Mouse (Mus musculus) thymus, adult 2 months (tissue): ENCODE measurements around the gene Fsd1. TPM values are rescaled to one million over a fixed set of nuclear protein-coding genes. Genes with fewer than 3 reads are reported as not detected.
A peak's percentile ranks its signal among the peaks of the same experiment; 100 is the strongest.

Experiments
- DNase-seq: peaks from one replicate; pipeline ENCODE4 v3.0.0; 2021
- H3K27ac ChIP-seq: fragments of 200-500 bp; 2 replicates; pipeline ENCODE4 v1.5.1; 2012; ENCODE audit warnings: low read length, control low read depth; ENCODE audit not compliant: control insufficient read depth, insufficient read depth
- H3K27me3 ChIP-seq: fragments of 200-500 bp; 2 replicates; pipeline ENCODE4 v1.6.1; 2012; ENCODE audit warnings: mild to moderate bottlenecking, low read length, moderate library complexity, mixed read lengths; ENCODE audit not compliant: control insufficient read depth, insufficient read depth
- H3K36me3 ChIP-seq: fragments of 200-500 bp; 2 replicates; pipeline ENCODE4 v1.6.1; 2012; ENCODE audit warnings: mild to moderate bottlenecking, low read length, moderate library complexity; ENCODE audit not compliant: control insufficient read depth, insufficient read depth
- H3K4me1 ChIP-seq: fragments of 200-500 bp; replicated peaks from 2 replicates; pipeline ENCODE4 v1.6.1; 2012; ENCODE audit warnings: low read length; ENCODE audit not compliant: control insufficient read depth, insufficient read depth
- H3K4me3 ChIP-seq: fragments of 200-500 bp; 2 replicates; pipeline ENCODE4 v1.5.1; 2012; ENCODE audit warnings: mild to moderate bottlenecking, low read length, control low read depth, moderate library complexity; ENCODE audit not compliant: control insufficient read depth, insufficient read depth
- CTCF ChIP-seq: fragments of 200-500 bp; IDR thresholded peaks from 2 replicates; pipeline ENCODE4 v1.5.1; 2012; ENCODE audit warnings: mild to moderate bottlenecking, control low read depth, low read length, moderate library complexity, borderline replicate concordance; ENCODE audit not compliant: control insufficient read depth, poor library complexity, insufficient read depth; ENCODE audit errors: extremely low read depth
- POLR2A ChIP-seq: fragments of 200-500 bp; IDR thresholded peaks from 2 replicates; pipeline ENCODE4 v1.6.1; 2012; ENCODE audit warnings: mild to moderate bottlenecking, low read length, control low read depth, moderate library complexity; ENCODE audit not compliant: control insufficient read depth, poor library complexity, insufficient read depth; ENCODE audit errors: extremely low read depth
- WGBS: fragments of 180-500 bp; shearing (Covaris S2); methylation state at CpG from one replicate; pipeline ENCODE4 v1.1.7; 2018; 5-methylcytosine and 5-hydroxymethylcytosine counted together
- polyA plus RNA-seq: library from polyadenylated mRNA; depleted of rRNA; stranded (reverse); fragments of >200 nt; gene quantifications from 2 replicates; pipeline ENCODE4 v1.2.3, GENCODE M21; 2012

Gene Fsd1
- polyA plus RNA-seq, 1 experiment, result 0.26 TPM

DNA sequence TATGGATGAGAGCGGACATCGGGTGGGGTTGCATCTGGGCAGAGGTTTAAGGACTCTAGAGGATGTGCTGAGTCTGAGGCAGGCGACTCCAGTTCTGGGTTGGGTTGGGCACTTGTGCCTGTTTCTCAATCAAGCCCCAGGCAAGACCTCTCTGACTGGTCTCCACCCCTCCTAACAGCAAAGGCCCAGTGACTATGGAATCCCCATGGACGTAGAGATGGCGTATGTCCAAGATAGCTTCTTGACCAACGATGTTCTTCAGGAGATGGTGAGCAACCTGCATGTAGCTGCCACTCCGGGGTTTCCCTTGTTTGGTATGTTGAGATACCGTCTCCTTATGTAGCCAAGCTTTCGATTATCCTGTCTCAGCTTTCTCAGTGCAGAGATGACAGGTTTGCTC, 29.0 kb downstream of the Fsd1 start:
- Histone ChIP-seq H3K4me3 (no peak overlapping the region), H3K27ac (no peak overlapping the region), H3K36me3 (peaks cover 29% of the 10 kb centered on the region), H3K4me1 (peaks cover 21% of the 10 kb centered on the region), H3K27me3 (no peaks in the 10 kb centered on the region)
- WGBS, result 99% methylated on average over 9 of the region's 9 CpGs
- TF ChIP-seq POLR2A (no peak), CTCF (no peak)
- no peak for DNase-seq

DNA sequence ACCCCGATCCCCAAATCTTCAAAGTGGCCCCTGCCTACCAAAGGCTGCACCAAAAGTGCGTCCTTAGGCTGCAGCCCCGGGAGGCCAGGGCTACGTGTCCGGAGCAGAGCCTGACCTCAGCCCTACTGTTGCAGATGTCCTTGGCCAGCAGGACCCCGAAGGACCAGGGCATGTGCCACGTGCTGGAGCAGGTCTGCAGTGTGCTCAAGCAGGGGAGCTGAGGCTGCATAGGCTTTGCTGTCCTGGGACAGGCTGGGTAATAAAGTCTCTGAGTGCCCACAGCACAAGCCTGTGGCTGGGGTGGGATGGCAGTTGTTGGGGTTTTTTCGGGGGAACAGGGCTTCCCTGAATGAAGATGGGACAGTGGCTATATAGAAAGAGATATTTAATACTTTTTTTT, 30.1 kb downstream of the Fsd1 start:
- Histone ChIP-seq H3K36me3 (peaks cover 29% of the 10 kb centered on the region), H3K4me1 (peaks cover 29% of the 10 kb centered on the region), H3K27me3 (no peaks in the 10 kb centered on the region), H3K4me3 (no peak overlapping the region), H3K27ac (no peak overlapping the region)
- no peak for DNase-seq
- WGBS, result 96% methylated on average over 8 of the region's 8 CpGs
- TF ChIP-seq POLR2A (no peak), CTCF (no peak)

DNA sequence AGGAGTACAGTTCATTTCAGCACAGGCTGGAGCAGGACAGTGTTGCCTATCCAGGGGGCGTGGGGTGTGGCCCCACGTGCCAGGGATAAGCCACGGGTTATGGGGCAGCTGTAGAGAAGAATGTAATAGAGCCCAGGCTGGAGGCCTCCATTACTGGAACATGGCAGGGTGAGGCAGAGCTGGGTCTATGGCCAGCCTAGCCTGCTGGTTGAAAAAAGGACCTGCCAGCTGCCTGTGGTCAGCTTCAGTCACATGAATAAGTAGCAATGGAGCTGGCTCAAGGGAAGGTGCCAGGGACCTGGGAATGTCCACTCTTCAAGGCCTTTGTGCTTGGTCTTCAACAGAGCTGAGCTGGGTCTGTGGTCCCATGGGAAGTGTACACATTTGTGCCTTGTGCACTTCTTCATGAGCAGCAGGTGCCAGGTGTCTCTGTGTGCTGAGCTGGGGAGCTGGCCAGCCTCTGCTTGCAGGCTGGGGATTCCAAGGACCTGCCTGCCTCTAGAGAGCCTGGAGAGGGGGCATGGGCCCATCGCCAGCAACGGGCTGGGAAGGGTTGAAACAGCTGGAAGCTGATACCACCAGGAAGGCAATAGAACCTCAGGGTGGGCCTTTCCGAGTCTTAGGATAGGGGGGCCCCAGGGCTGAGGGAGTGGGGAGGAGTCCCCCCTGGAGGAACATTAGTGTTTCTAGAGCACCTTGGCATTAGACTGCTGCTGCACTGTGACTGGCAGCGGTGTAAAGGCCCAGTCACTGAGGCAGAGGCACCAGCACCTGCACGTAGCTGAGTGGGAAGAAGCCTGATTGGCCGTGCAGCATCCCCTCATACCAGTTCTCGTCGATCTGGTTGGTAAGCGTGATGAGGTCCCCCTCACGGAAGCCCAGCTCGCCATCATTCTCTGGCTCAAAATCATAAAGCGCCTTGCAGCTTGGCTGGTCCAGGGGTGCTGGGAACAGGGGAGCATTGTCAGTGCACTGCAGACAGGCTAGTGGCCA, 30.8 kb downstream of the Fsd1 start:
- WGBS, result 94% methylated on average over 15 of the region's 15 CpGs
- Histone ChIP-seq H3K36me3 (peaks cover 29% of the 10 kb centered on the region), H3K27me3 (no peaks in the 10 kb centered on the region), H3K27ac (no peak overlapping the region), H3K4me3 (no peak overlapping the region), H3K4me1 (peaks cover 36% of the 10 kb centered on the region)
- DNase-seq, result no peak
- TF ChIP-seq CTCF, result no peak
- no peak for TF ChIP-seq POLR2A

DNA sequence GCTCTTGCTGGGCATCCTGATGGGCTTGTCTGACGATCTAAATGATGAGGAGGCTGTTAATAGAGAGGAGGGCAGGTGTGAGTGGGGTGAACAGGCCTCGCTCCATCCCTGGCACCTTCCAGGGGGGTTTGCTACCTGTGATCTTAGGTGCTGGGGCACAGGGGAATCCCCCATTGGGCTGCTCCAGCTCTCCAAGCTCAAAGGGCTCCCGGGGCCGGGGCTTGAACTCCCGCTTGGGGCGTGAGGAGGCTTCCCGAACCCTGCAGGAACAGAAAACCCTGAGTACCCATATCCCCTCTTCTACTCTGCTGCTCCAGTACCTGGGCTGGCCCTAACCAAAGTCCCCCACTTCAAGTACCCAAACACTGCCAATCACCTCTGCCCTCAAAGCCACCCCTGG, 31.5 kb downstream of the Fsd1 start:
- 95% methylated on average over 7 of the region's 7 CpGs for WGBS
- Histone ChIP-seq H3K27ac (no peak overlapping the region), H3K27me3 (no peaks in the 10 kb centered on the region), H3K4me3 (no peak overlapping the region), H3K36me3 (peaks cover 29% of the 10 kb centered on the region), H3K4me1 (peaks cover 43% of the 10 kb centered on the region)
- TF ChIP-seq POLR2A (no peak), CTCF (no peak)
- no peak for DNase-seq

DNA sequence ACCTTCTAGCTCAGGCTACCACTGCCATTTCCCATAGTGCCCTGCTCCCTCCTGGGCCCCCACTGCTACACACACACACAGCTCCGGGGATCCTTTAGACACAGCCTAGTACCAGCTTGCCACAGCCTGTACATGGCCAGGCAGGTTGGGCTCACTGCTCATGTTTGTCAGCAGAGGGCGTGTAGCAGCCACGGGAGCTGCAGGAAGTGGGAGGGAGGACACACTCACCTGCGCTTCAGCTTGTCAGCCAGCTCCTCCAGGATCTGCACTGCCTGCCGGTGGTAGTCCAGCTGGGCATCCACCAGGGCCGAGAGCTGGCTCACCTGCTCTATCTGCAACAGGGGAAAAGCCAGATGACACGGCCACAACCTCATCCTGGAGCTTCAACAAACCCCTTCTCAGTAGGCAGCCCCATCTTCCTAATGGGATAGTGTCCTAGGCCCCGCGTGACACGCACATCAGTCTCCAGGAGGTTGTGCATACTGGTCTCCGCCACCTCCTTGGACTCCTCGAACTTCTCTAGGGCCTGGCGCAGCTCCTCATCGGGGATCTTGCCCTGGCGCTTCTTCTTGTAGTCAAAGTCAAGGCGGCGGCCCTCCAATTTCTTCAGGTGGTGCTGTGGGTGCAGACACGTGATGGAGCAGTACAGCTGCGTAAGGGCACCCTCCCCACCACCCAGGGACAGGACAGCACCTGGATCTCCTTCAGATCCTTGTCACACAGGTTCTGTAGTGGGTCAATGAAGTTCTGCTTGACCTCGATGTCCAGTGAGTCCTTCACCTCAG, 32.2 kb downstream of the Fsd1 start:
- 68% methylated on average over 20 of the region's 20 CpGs for WGBS
- TF ChIP-seq POLR2A (no peak), CTCF (peak; percentile 86; the same call in 1 of the 2 replicates)
- peak; percentile 82 for DNase-seq
- H3K36me3 ChIP-seq, result peaks cover 29% of the 10 kb centered on the region
- no peak overlapping the region for H3K27ac ChIP-seq
- H3K4me3 ChIP-seq, result no peak overlapping the region
- H3K4me1 ChIP-seq, result peaks cover 50% of the 10 kb centered on the region
- no peaks in the 10 kb centered on the region for H3K27me3 ChIP-seq

- DNase-seq, result no peak
- peaks cover 23% of the 10 kb centered on the region for H3K36me3 ChIP-seq
- TF ChIP-seq POLR2A (0 out of 2 replicates have a peak, but pooled peaks have one; percentile 9), CTCF (no peak)
- peak overlapping the region; percentile 96 for H3K27ac ChIP-seq
- no peaks in the 10 kb centered on the region for H3K27me3 ChIP-seq
- WGBS, result 73% methylated on average over 6 of the region's 6 CpGs
- H3K4me3 ChIP-seq, result no peak overlapping the region
- H3K4me1 ChIP-seq, result peaks cover 65% of the 10 kb centered on the region
These were observed 34.2 kb downstream of the Fsd1 start for GRCm38 (mm10) chr17:56020400-56021084.
